Mouse (Mus musculus) layer of hippocampus, adult 8-10 months (tissue): ENCODE measurements around the gene Tmem107. TPM values are rescaled to one million over a fixed set of nuclear protein-coding genes. Genes with fewer than 3 reads are reported as not detected.

Experiments used
- DNase-seq, 2 experiments: peaks; one replicate each; pipeline ENCODE4 v3.0.0; 2022; ENCODE audit warnings: low spot score in 2 of 2
- total RNA-seq, 4 experiments: library from RNA; stranded (reverse); gene quantifications; 2 replicates each; pipeline ENCODE4 v1.2.4; 2022

Tmem107 gene
- total RNA-seq, 4 experiments from 2014 or later, result 14.8 to 21.0 (median 19.0) TPM

GRCm38 (mm10) chr11:69059357-69059974 is 11.1 kb upstream of the Tmem107 start, which contains the start of gene Borcs6:
TSS of gene Borcs6 (plus strand) at chr11:69059717.
- DNase-seq, result peak; percentile 95 to 97

- no peak for DNase-seq
These were observed 10.6 kb upstream of the Tmem107 start for GRCm38 (mm10) chr11:69059975-69060411.

GRCm38 (mm10) chr11:69060448-69061254 is 10.0 kb upstream of the Tmem107 start:
- no peak for DNase-seq

- DNase-seq, result no peak
These were observed 9.2 kb upstream of the Tmem107 start for GRCm38 (mm10) chr11:69061255-69061912.

- DNase-seq, result peak in 1 of 2 experiments; percentile 89
These were observed 8.3 kb upstream of the Tmem107 start for GRCm38 (mm10) chr11:69062194-69062760.

- DNase-seq, result peak; percentile 94 to 98
These were observed 7.8 kb upstream of the Tmem107 start for GRCm38 (mm10) chr11:69062761-69063224.

GRCm38 (mm10) chr11:69063413-69064201 is 7.0 kb upstream of the Tmem107 start:
- DNase-seq, result peak; percentile 54 to 71

- DNase-seq, result no peak
These were observed 6.1 kb upstream of the Tmem107 start for GRCm38 (mm10) chr11:69064259-69065133.

- DNase-seq, result no peak
These were observed 5.1 kb upstream of the Tmem107 start for GRCm38 (mm10) chr11:69065394-69065925.

GRCm38 (mm10) chr11:69066163-69066861 is 4.3 kb upstream of the Tmem107 start:
- DNase-seq, result peak in 1 of 2 experiments; percentile 55

- DNase-seq, result peak; percentile 80 to 91
These were observed 3.6 kb upstream of the Tmem107 start for GRCm38 (mm10) chr11:69066956-69067355.

- DNase-seq, result no peak
These were observed 3.0 kb upstream of the Tmem107 start for GRCm38 (mm10) chr11:69067601-69068000.

- no peak for DNase-seq
These were observed 513 bp upstream of the Tmem107 start for GRCm38 (mm10) chr11:69070093-69070492.

GRCm38 (mm10) chr11:69071262-69071661 is 656 bp downstream of the Tmem107 start:
- peak in 1 of 2 experiments; percentile 32 for DNase-seq

GRCm38 (mm10) chr11:69072234-69072633 is 1.6 kb downstream of the Tmem107 start:
- DNase-seq, result no peak

- DNase-seq, result no peak
These were observed 2.1 kb downstream of the Tmem107 start for GRCm38 (mm10) chr11:69072666-69073064.

- peak; percentile 84 to 88 for DNase-seq
These were observed 2.7 kb downstream of the Tmem107 start for GRCm38 (mm10) chr11:69073065-69073888.
